Mouse (Mus musculus) T-helper 17 cell (primary cell): Measurements from ENCODE around the gene Six4.
"Not testable (repeated sequence)": the region's sequence is repeated elsewhere in the genome, so short reads cannot be mapped to it uniquely, and the experiment has no call there.

Experiments used
- in situ Hi-C, 2 experiments: fragments of 300-600 bp; cut with MboI, MseI; formaldehyde crosslinking; loops; 1 replicate in 1 of 2; 2 replicates in 1 of 2; pipeline ENCODE4 v1.15.1; 2025; ENCODE audit warnings: high pct_unique_total_duplicates in 2 of 2

Gene Six4

GRCm38 (mm10) chr12:73113196-73113595 is at the start of gene Six4:
Six4 (minus strand) TSS chr12:73113456.
- in situ Hi-C loops: loop anchor here in 1 of 2 experiments (5.0 kb wide), 1 partner anchor 61 kb away; the partner anchor contains the start of gene Six1

- in situ Hi-C loops: no loop called here
Measured at GRCm38 (mm10) chr12:73162408-73163181, 49.3 kb upstream of the Six4 start.

GRCm38 (mm10) chr12:73160341-73160740 is 47.1 kb upstream of the Six4 start:
- in situ Hi-C loops: no loop called here

GRCm38 (mm10) chr12:73154150-73154549 is 40.9 kb upstream of the Six4 start:
- in situ Hi-C loops: no loop called here

DNA sequence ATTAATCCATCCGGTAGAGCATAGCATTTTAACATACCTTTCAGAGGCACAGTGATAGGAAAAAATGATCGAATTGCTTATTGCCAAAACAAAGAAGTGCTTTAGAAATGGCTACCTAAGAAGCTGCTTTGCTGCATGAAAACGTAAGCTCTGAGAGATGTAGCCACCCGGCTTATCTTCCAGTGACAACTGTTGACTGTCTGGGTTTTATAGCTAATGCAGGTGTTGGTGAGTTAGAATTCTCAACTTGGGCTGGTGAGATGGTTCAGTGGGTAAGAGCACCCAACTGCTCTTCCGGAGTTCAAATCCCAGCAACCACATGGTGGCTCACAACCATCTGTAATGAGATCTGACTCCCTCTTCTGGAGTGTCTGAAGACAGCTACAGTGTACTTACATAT is 37.8 kb upstream of the Six4 start:
- in situ Hi-C loops: not testable (repeated sequence)

DNA sequence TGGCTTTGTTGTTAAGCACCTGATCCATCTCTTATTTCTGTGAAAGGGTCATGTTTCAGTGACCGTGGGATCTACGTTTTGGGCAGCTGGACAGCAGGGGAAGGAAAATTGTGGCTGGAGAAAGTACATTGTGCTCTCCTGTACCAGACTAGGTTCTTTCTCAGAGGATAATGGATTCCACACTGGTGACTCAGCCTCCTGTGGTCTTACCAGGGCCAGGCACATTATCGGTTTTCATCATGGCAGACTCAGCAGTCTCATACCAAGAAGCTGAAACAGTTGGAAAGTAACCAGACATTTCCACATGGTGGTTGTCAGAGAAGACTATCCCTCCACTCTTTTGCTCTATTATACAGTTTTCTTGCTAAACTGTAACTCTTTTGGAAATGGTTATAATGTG is 34.0 kb upstream of the Six4 start:
- in situ Hi-C loops: no loop called here

GRCm38 (mm10) chr12:73140732-73141131 is 27.5 kb upstream of the Six4 start:
- in situ Hi-C loops: no loop called here

DNA sequence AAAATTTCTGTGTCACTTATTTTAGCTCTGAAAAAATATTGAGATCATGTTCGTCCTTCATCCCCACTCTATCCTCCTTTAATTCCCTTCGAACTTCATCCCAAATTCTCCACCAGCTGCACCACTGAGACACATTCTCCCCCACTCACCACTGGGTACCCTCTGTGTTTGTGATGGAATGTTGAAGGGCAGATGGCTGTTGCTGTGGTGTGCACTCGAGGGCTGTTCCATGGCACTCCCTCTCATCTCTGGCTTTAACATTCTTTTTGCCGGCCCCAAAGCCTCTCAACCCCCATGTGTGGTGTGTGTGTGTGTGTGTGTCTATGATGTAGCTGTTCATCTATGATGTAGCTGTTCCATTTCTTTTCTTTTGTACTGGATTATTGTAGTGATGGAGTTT is 12.0 kb upstream of the Six4 start:
- in situ Hi-C loops: loop anchor here in 1 of 2 experiments (5.0 kb wide), 1 partner anchor 52 kb away; no protein-coding TSS in a partner anchor

- in situ Hi-C loops: no loop called here
Measured at GRCm38 (mm10) chr12:73123093-73124041, 10.1 kb upstream of the Six4 start, which contains the start of gene Mnat1. Mnat1 (plus strand) TSS chr12:73123717.

DNA sequence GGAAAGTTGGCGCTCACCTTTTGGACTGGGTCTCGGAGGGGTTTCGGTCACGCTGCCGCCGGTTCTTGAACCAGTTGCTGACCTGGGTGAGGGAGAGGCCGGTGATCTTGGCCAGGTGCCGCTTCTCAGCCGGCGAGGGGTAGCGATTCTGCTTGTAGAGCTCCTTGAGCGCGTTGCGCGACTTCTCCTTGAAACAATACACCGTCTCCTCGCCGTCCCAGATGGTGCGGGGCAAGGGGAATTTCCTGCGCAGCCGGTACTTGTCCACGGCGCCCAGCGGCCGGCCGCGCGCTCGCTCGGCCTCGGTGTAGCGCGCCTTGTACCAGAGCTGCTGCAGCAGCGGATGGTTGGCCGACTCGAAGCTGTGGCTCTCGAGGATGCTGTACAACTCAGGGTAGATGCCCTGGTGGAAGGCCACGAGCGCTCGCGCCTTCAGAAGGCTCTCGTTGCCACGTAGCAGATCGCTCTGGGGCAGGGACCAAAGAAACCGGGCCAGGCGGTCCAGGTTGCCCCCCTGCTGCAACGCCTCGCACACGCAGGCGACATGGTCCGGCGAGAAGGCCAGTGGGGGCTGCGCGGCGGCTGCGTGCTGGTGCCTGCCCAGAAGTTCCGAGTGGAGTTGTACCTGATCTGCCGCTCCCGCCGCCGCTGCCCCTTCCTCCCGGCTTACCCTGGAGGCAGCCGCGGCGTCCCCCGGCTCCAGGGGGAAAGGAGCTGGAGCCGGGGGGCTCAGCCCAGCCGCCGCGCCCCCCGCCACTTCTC is 749 bp downstream of the Six4 start:
- in situ Hi-C loops: loop anchor here in 1 of 2 experiments (5.0 kb wide), 1 partner anchor 60 kb away; the partner anchor contains the start of gene Six1

GRCm38 (mm10) chr12:73111561-73112325 is 1.5 kb downstream of the Six4 start:
- in situ Hi-C loops: loop anchor here in 1 of 2 experiments (5.0 kb wide), 1 partner anchor 59 kb away; the partner anchor contains the start of gene Six1

- in situ Hi-C loops: loop anchor here in 1 of 2 experiments (5.0 kb wide), 1 partner anchor 58 kb away; the partner anchor contains the start of gene Six1
Measured at GRCm38 (mm10) chr12:73110431-73111111, 2.7 kb downstream of the Six4 start.

DNA sequence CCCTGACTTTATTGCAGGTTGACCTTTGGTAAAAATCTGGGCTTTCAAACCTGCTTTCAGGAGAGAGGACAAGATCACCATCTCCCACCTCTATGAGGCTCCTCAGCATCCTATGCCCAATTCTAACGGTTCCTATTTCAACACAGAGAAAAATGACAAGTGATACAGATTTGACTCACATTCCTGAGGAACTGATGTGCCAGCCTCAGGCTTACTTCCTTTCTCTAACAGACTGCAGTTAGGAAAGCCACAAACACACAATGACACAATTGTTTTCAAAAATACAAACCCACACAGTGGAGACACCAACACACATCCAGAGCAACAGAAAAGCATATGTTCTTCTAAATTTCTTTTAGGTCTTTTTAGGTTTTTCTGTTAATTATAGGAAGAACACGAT is 5.4 kb downstream of the Six4 start:
- in situ Hi-C loops: no loop called here

GRCm38 (mm10) chr12:73103713-73104112 is 9.5 kb downstream of the Six4 start:
- in situ Hi-C loops: loop anchor here in 1 of 2 experiments (5.0 kb wide), 1 partner anchor 51 kb away; the partner anchor contains the start of gene Six1

- in situ Hi-C loops: no loop called here
Measured at GRCm38 (mm10) chr12:73098593-73098992, 14.7 kb downstream of the Six4 start.

DNA sequence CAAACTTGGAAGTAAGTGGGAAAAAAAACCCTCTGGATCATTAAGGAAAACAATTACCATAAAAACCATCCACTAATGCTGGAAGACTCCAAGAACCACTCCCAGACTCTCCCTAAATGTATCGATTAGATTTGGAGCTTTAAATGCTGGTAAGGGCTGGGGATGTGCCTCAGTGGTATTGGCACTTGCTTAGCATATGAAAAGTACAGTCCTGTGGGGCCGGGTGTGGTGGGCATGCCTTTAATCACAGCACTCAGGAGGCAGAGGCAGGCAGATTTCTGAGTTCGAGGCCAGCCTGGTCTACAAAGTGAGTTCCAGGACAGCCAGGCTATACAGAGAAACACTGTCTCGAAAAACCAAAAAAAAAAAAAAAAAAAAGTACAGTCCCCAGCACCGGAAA is 17.1 kb downstream of the Six4 start:
- in situ Hi-C loops: not testable (repeated sequence)

DNA sequence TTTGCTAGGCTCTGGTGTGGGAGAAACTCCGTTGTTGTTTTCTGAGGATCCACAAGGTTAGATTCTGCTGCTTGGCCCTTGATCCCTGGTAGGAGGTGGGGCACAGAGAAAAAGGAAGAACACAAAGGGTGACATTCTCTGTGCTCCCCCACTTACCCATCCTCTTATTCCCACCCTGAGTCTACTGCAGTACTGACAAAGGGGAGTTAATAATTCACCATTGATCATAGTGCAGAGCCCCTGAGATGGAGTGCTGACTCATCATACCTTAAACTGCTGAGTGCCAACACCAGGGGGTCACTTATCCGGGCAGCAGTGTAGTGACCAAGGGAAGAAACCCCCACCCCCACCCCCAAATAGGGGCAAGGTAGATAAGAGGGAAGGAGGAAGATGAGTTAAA is 18.7 kb downstream of the Six4 start:
- in situ Hi-C loops: no loop called here

GRCm38 (mm10) chr12:73094189-73094588 is 19.1 kb downstream of the Six4 start:
- in situ Hi-C loops: no loop called here

GRCm38 (mm10) chr12:73090672-73091335 is 22.5 kb downstream of the Six4 start:
- in situ Hi-C loops: no loop called here
